Mouse (Mus musculus) left cerebral cortex, adult 2 months (tissue): ENCODE results near the gene Morn3. TPM values are rescaled to one million over a fixed set of nuclear protein-coding genes. Genes with fewer than 3 reads are reported as not detected.

Experiments
- DNase-seq, 2 experiments: peaks; one replicate each; pipeline ENCODE4 v3.0.0; 2021 to 2022; ENCODE audit warnings: low spot score in 2 of 2, mixed read lengths in 1 of 2; ENCODE audit errors: extremely low spot score in 1 of 2
- H3K27ac ChIP-seq: fragments of 200-600 bp; 2 replicates; pipeline ENCODE4 v1.8.1; 2022
- H3K4me3 ChIP-seq: fragments of 200-600 bp; 2 replicates; pipeline ENCODE4 v1.8.1; 2022
- CTCF ChIP-seq: fragments of 200-600 bp; IDR thresholded peaks from 2 replicates; pipeline ENCODE4 v1.8.1; 2022; ENCODE audit warnings: antibody characterized with exemption, mild to moderate bottlenecking, moderate library complexity
- intact Hi-C: fragments of 180-260 bp; cut with DNase I; formaldehyde crosslinking; loops from one replicate; pipeline ENCODE4 v1.15.1; 2025
- total RNA-seq, 2 experiments: library from RNA; stranded (reverse); gene quantifications; 2 replicates each; pipeline ENCODE4 v1.2.3; 2021

The Morn3 gene
- total RNA-seq, 2 experiments from 2014 or later: not detected

DNA sequence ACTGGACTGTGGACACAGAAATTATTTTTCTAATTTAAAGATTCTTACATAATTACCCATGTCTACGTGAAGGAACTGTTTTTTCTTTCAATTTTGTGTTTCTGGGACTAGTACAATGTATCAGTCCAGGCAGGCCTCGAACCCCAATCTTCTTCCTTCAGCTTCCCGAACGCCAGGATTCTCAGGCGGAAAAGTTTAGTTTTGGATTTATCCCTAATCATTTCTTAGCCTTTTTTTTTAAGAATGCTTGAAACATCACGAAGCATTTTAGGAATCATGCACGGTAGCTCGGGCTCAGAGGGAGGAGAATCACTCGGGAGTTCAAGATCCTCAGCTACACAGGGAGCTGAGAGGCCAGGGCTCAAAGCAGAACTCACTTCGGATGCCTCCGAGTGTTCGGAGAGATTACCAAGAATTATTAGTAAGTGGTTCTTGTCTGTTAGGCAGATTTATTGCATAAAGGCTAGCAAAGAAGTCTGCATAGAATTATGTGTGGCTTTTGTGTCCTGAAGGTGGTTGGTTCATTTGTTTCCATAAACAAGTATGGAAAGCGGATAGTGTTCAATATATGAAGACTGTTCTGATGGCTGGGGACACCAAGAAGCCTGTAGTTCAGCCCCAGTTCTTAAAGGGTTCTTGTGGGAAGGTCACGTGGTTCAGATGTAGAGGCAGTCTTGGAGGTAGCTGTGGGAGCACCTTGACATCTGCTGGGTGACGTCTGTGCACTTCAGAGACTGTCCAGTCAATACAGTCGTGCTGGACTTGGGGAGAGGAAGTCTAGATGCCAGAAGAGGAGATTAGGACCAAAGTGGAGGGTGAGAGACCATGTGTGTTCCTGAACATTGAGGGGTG, 11.7 kb upstream of the Morn3 start:
- H3K27ac ChIP-seq: peak overlapping the region; percentile 88
- peak overlapping the region; percentile 44 for H3K4me3 ChIP-seq
- DNase-seq: no peak
- TF ChIP-seq CTCF: no peak
- intact Hi-C loops: loop anchor here (1.0 kb wide), 1 partner anchor 18 kb away; no protein-coding TSS in a partner anchor

GRCm38 (mm10) chr5:123057366-123058250, 10.8 kb upstream of the Morn3 start:
- DNase-seq: peak; percentile 98 to 99
- peak overlapping the region; percentile 44 for H3K4me3 ChIP-seq
- peak; percentile 46 for TF ChIP-seq CTCF
- peak overlapping the region; percentile 88 for H3K27ac ChIP-seq
- intact Hi-C loops: loop anchor here (1.0 kb wide), 1 partner anchor 19 kb away; no protein-coding TSS in a partner anchor

- Histone ChIP-seq H3K4me3 (no peak overlapping the region), H3K27ac (no peak overlapping the region)
- no peak; the same call in 1 of the 2 replicates for TF ChIP-seq CTCF
- intact Hi-C loops: no loop called here
- DNase-seq: no peak
Measured at GRCm38 (mm10) chr5:123051736-123052135, 4.9 kb upstream of the Morn3 start.

DNA sequence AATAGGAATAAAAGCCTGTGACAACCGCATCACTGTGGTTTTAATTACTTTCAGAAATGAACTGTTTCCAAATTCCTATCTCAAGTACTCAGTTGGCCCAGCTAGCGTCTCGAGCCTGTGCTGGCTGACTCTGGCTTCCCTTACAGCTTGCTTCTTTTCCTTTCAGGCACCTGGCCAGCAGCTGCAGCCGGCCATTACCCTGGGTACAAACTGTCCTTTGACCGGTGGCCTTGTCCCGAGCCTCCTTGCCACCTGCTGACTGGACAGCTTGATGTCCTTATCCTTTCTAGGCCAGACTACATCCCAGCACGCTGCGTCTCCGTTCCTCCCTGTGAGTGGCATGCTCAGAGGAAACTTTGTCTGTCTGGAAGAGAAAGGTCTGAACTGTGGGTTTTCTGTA, 4.1 kb upstream of the Morn3 start:
- no peak for DNase-seq
- intact Hi-C loops: no loop called here
- no peak overlapping the region for H3K4me3 ChIP-seq
- no peak for TF ChIP-seq CTCF
- H3K27ac ChIP-seq: no peak overlapping the region

- intact Hi-C loops: no loop called here
- Histone ChIP-seq H3K27ac (no peak overlapping the region), H3K4me3 (no peak overlapping the region)
- TF ChIP-seq CTCF: peak; percentile 40
- no peak for DNase-seq
Measured at GRCm38 (mm10) chr5:123049271-123049670, 2.5 kb upstream of the Morn3 start.

GRCm38 (mm10) chr5:123045561-123046295, 1.1 kb downstream of the Morn3 start:
- peak; percentile 72 for TF ChIP-seq CTCF
- peak; percentile 39 to 44 for DNase-seq
- no peak overlapping the region for H3K4me3 ChIP-seq
- H3K27ac ChIP-seq: no peak overlapping the region
- intact Hi-C loops: loop anchor here (1.0 to 2.0 kb wide), 2 partner anchors 77 to 121 kb away; no protein-coding TSS in a partner anchor

- intact Hi-C loops: no loop called here
- Histone ChIP-seq H3K27ac (no peak overlapping the region), H3K4me3 (no peak overlapping the region)
- TF ChIP-seq CTCF: peak; percentile 58
- no peak for DNase-seq
Measured at GRCm38 (mm10) chr5:123043856-123044255, 3.0 kb downstream of the Morn3 start.

- TF ChIP-seq CTCF: no peak
- intact Hi-C loops: no loop called here
- H3K27ac ChIP-seq: no peak overlapping the region
- no peak for DNase-seq
- H3K4me3 ChIP-seq: no peak overlapping the region
Measured at GRCm38 (mm10) chr5:123040796-123041195, 6.0 kb downstream of the Morn3 start.

DNA sequence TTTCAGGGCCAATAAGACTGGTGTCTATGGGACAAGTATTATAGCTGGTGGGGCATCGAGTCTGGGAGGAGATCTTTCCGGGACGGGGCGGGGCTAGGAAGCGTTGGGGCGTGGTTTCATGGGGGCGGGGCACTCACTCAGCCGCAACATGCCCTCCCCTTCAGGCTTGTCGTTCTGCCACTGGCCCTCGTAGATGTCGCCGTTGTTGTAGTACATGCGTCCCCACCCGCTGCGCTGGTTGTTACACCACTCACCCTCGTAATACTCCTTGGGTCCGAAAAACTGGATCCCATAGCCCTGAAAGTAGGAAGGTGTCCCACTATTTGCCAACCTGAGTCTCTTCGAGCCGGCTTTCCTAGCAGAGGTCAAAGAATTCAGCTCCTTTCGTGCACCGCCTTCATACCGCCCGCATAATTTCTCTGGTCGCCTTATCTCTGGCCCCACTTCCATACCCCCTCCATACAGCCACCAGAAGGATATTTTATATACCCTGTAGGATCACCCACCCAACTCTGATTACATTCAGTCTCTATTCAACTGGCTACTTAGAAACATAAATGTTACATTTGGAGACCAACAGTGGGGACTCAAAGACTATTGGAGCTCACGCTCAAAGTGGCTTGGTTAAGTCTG, 7.6 kb downstream of the Morn3 start:
- intact Hi-C loops: no loop called here
- Histone ChIP-seq H3K27ac (no peak overlapping the region), H3K4me3 (peak overlapping the region; percentile 16)
- no peak for DNase-seq
- TF ChIP-seq CTCF: no peak

- Histone ChIP-seq H3K27ac (no peak overlapping the region), H3K4me3 (no peak overlapping the region)
- DNase-seq: no peak
- intact Hi-C loops: no loop called here
- no peak for TF ChIP-seq CTCF
Measured at GRCm38 (mm10) chr5:123038115-123038514, 8.7 kb downstream of the Morn3 start.

DNA sequence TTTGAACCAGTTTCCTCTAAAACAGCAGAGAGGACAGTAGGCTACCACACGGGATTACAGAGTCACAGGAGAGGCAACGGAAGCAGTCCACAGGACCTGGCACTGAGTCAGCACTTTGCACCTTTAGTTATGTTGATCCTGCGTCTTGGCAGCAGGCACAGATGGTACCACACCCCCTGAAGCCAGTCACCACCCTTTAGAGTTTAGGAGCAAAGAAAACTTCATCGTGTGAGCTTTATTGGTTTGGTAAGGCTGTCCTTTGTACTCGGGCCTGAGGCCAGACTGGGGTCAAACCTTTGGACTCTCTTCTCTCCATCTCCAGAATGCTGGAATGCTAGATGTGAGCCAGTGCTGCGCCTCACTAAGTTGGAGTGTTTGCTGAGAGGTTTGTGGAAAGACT, 11.3 kb downstream of the Morn3 start:
- DNase-seq: no peak
- no peak overlapping the region for H3K4me3 ChIP-seq
- no peak overlapping the region for H3K27ac ChIP-seq
- intact Hi-C loops: no loop called here
- TF ChIP-seq CTCF: no peak
